Mouse (Mus musculus): ENCODE results near the gene Sytl3. TPM values are rescaled to one million over a fixed set of nuclear protein-coding genes. Genes with fewer than 3 reads are reported as not detected.
"Not testable (repeated sequence)": the region's sequence is repeated elsewhere in the genome, so short reads cannot be mapped to it uniquely, and the experiment has no call there.

Sytl3 gene
- total RNA-seq, 2 experiments from 2014 or later = 0.19 to 0.25 TPM

GRCm38 (mm10) chr17:6685288-6685818 lies 26.5 kb downstream of the Sytl3 start:
- intact Hi-C loops (cut with DNase I) = not testable (repeated sequence)

GRCm38 (mm10) chr17:6686299-6686971 lies 27.5 kb downstream of the Sytl3 start:
- DNase-seq; intact Hi-C loops (cut with DNase I): not testable (repeated sequence)

More at GRCm38 (mm10) chr17:6685288-6685818, 26.5 kb downstream of the Sytl3 start:
- peak in 1 of 2 experiments; percentile 38 for DNase-seq

- intact Hi-C loops (cut with DNase I); DNase-seq: not testable (repeated sequence)
Measured at GRCm38 (mm10) chr17:6689344-6689743, 30.5 kb downstream of the Sytl3 start.

GRCm38 (mm10) chr17:6691596-6691995 lies 32.7 kb downstream of the Sytl3 start:
- intact Hi-C loops (cut with DNase I) = not testable (repeated sequence)
- DNase-seq = peak; percentile 89 to 93

GRCm38 (mm10) chr17:6695712-6696111 lies 36.8 kb downstream of the Sytl3 start:
- DNase-seq; intact Hi-C loops (cut with DNase I): not testable (repeated sequence)

- intact Hi-C loops (cut with DNase I) = not testable (repeated sequence)
Measured at GRCm38 (mm10) chr17:6696521-6696920, 37.6 kb downstream of the Sytl3 start.

GRCm38 (mm10) chr17:6697224-6697775 lies 38.4 kb downstream of the Sytl3 start:
- peak; percentile 58 to 65 for DNase-seq
- intact Hi-C loops (cut with DNase I) = not testable (repeated sequence)

More at GRCm38 (mm10) chr17:6696521-6696920, 37.6 kb downstream of the Sytl3 start:
- not testable (repeated sequence) for DNase-seq

- DNase-seq; intact Hi-C loops (cut with DNase I): not testable (repeated sequence)
Measured at GRCm38 (mm10) chr17:6699502-6699901, 40.6 kb downstream of the Sytl3 start.

GRCm38 (mm10) chr17:6700077-6700476 lies 41.2 kb downstream of the Sytl3 start:
- DNase-seq; intact Hi-C loops (cut with DNase I): not testable (repeated sequence)

- intact Hi-C loops (cut with DNase I); DNase-seq: not testable (repeated sequence)
Measured at GRCm38 (mm10) chr17:6702625-6703221, 43.8 kb downstream of the Sytl3 start.

- intact Hi-C loops (cut with DNase I) = not testable (repeated sequence)
Measured at GRCm38 (mm10) chr17:6703381-6704270, 44.7 kb downstream of the Sytl3 start.

GRCm38 (mm10) chr17:6706448-6706847 lies 47.6 kb downstream of the Sytl3 start:
- intact Hi-C loops (cut with DNase I); DNase-seq: not testable (repeated sequence)

More at GRCm38 (mm10) chr17:6703381-6704270, 44.7 kb downstream of the Sytl3 start:
- DNase-seq = not testable (repeated sequence)

- intact Hi-C loops (cut with DNase I); DNase-seq: not testable (repeated sequence)
Measured at GRCm38 (mm10) chr17:6707422-6707821, 48.5 kb downstream of the Sytl3 start.

GRCm38 (mm10) chr17:6708194-6708593 lies 49.3 kb downstream of the Sytl3 start:
- DNase-seq; intact Hi-C loops (cut with DNase I): not testable (repeated sequence)

GRCm38 (mm10) chr17:6713483-6713882 lies 54.6 kb downstream of the Sytl3 start:
- intact Hi-C loops (cut with DNase I); DNase-seq: not testable (repeated sequence)

- intact Hi-C loops (cut with DNase I); DNase-seq: not testable (repeated sequence)
Measured at GRCm38 (mm10) chr17:6713944-6714343, 55.1 kb downstream of the Sytl3 start.

- no peak for DNase-seq
- intact Hi-C loops (cut with DNase I) = no loop called here
Measured at GRCm38 (mm10) chr17:6727996-6728610, 69.2 kb downstream of the Sytl3 start.

- DNase-seq = no peak
- intact Hi-C loops (cut with DNase I) = no loop called here
Measured at GRCm38 (mm10) chr17:6729244-6729742, 70.4 kb downstream of the Sytl3 start.

- no peak for DNase-seq
- intact Hi-C loops (cut with DNase I) = no loop called here
Measured at GRCm38 (mm10) chr17:6731132-6731531, 72.2 kb downstream of the Sytl3 start.

Measured in heart, postnatal 36 days (tissue).